Mouse (Mus musculus) layer of hippocampus, adult 9-11 months (tissue): ENCODE measurements around the gene Hat1.

Experiments
- DNase-seq: peaks from one replicate; pipeline ENCODE4 v3.0.0; 2022

Gene Hat1

GRCm38 (mm10) chr2:71377426-71377825, 11.3 kb upstream of the Hat1 start:
- DNase-seq: no peak

GRCm38 (mm10) chr2:71381962-71382361, 6.8 kb upstream of the Hat1 start:
- no peak for DNase-seq

GRCm38 (mm10) chr2:71383890-71384289, 4.9 kb upstream of the Hat1 start:
- no peak for DNase-seq

- DNase-seq: no peak
These were observed 992 bp upstream of the Hat1 start for GRCm38 (mm10) chr2:71387766-71388165.

- no peak for DNase-seq
These were observed 1.1 kb downstream of the Hat1 start for GRCm38 (mm10) chr2:71389864-71390263.

- DNase-seq: no peak
These were observed 16.9 kb downstream of the Hat1 start for GRCm38 (mm10) chr2:71405613-71406012.

- no peak for DNase-seq
These were observed 30.1 kb downstream of the Hat1 start for GRCm38 (mm10) chr2:71418760-71419280.

GRCm38 (mm10) chr2:71419408-71419807, 30.6 kb downstream of the Hat1 start:
- DNase-seq: no peak

- DNase-seq: no peak
These were observed 32.2 kb downstream of the Hat1 start for GRCm38 (mm10) chr2:71420895-71421425.

GRCm38 (mm10) chr2:71424545-71424944, 35.8 kb downstream of the Hat1 start:
- no peak for DNase-seq

- no peak for DNase-seq
These were observed 46.7 kb downstream of the Hat1 start for GRCm38 (mm10) chr2:71435440-71435839.

- DNase-seq: no peak
These were observed 54.6 kb downstream of the Hat1 start for GRCm38 (mm10) chr2:71443376-71443775.

GRCm38 (mm10) chr2:71445536-71446196, 56.9 kb downstream of the Hat1 start:
- DNase-seq: no peak

- no peak for DNase-seq
These were observed 60.8 kb downstream of the Hat1 start for GRCm38 (mm10) chr2:71449604-71450003.

GRCm38 (mm10) chr2:71451761-71452160, 63.0 kb downstream of the Hat1 start:
- DNase-seq: no peak

- DNase-seq: peak; percentile 97
These were observed 64.6 kb downstream of the Hat1 start, which contains the start of gene Metap1d for GRCm38 (mm10) chr2:71453161-71453916. Gene Metap1d, plus strand, starts transcription at chr2:71453276.

- no peak for DNase-seq
These were observed 65.1 kb downstream of the Hat1 start for GRCm38 (mm10) chr2:71453917-71454260.

GRCm38 (mm10) chr2:71458624-71459023, 69.9 kb downstream of the Hat1 start:
- DNase-seq: no peak

GRCm38 (mm10) chr2:71459659-71460058, 70.9 kb downstream of the Hat1 start:
- no peak for DNase-seq

GRCm38 (mm10) chr2:71461139-71461538, 72.4 kb downstream of the Hat1 start:
- no peak for DNase-seq

- DNase-seq: no peak
These were observed 72.8 kb downstream of the Hat1 start for GRCm38 (mm10) chr2:71461589-71461988.

GRCm38 (mm10) chr2:71462066-71462465, 73.3 kb downstream of the Hat1 start:
- no peak for DNase-seq

GRCm38 (mm10) chr2:71462553-71462952, 73.8 kb downstream of the Hat1 start:
- no peak for DNase-seq

GRCm38 (mm10) chr2:71466103-71466502, 77.3 kb downstream of the Hat1 start:
- DNase-seq: no peak
